Mouse (Mus musculus): ENCODE results near the gene Polr3a. TPM values are rescaled to one million over a fixed set of nuclear protein-coding genes. Genes with fewer than 3 reads are reported as not detected.

The Polr3a gene
- polyA plus RNA-seq, 1 experiment from 2014 or later = 19.3 TPM

DNA sequence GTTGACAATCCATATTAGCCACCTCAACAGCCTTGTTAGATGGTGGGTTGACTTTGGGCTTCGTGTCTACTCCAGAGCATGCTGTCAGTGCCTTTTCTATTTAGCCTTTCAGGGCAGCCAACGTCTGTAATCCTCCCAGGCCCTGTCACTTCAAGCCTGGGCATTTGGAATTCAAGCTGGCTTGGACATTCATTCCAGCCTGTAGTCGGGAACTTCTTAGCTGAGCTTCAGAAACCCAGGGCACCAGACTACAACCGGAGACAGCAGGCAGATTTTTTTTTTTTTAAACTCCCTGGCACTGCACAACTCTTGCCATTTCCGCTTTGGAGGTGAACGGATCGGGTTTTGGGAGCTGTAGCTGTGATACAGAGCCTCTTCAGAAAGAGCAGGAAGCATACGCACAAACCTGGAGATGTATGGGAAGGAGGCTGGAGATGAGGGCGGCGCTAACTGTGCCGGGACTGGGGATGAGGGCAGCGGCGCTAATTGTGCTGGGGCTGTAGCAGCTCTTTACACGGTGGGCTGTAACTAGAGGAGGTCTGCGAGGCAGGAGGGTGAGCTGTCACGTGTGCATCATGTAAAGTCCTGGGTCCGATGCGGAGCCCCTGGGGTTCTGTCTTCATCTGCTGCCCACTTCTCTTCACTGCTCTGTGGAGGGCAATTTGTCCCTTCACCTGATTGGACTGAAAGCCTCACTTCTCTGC, 21.4 kb upstream of the Polr3a start:
- ATAC-seq (ENCODE audit: low FRiP score) = peak; percentile 75
- Histone ChIP-seq H3K4me2 (peak overlapping the region; percentile 33), H3K9ac (peak overlapping the region; percentile 26; the same call in 1 of the 2 replicates), H3K9me3 (peaks cover 6% of the 10 kb centered on the region), H3K27me3 (no peaks in the 10 kb centered on the region), H3K4me1 (peaks cover 23% of the 10 kb centered on the region), H3K4me3 (replicated peaks) (no peak overlapping the region), H3K36me3 (replicated peaks) (no peaks in the 10 kb centered on the region), H3K27ac (peak overlapping the region; percentile 42; the same call in 1 of the 2 replicates)
- WGBS = 7% methylated on average over 18 of the region's 18 CpGs

DNA sequence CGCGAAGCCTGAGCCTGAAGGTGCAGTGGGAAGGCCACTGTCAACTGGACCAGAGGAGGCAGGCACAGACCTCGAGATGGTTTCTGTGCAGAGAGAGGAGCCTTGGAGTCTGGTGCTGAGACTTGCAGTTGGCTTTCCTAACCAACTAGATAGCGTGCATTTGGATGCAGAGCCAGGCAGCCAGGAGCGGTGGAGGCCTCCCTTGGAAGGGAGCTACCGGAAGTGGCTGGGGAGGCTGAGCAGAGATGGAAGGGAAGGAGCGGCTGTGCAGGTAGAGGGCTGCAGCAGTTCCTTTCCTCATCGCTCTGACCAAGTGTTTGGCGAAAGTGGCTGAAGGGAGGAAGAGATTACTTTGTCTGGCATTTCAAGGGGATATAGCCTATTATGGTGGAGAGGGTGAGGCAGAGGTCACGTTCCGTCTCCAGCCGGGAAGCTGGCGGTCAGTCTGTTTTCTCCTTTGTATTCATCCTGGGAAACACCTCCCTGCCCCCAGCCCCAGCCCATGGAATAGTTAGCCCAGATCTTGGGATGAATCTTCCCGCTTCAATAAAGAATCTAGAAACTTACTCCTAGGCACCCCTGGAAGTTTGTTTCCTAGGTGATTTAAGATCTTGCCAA, 20.7 kb upstream of the Polr3a start:
- no peak for ATAC-seq (ENCODE audit: low FRiP score)
- Histone ChIP-seq H3K9ac (no peak overlapping the region), H3K4me1 (peaks cover 26% of the 10 kb centered on the region), H3K36me3 (replicated peaks) (no peaks in the 10 kb centered on the region), H3K4me3 (replicated peaks) (no peak overlapping the region), H3K4me2 (peak overlapping the region; percentile 33; the same call in 1 of the 2 replicates), H3K9me3 (peaks cover 6% of the 10 kb centered on the region), H3K27me3 (no peaks in the 10 kb centered on the region), H3K27ac (no peak overlapping the region)
- 23% methylated on average over 13 of the region's 14 CpGs for WGBS

DNA sequence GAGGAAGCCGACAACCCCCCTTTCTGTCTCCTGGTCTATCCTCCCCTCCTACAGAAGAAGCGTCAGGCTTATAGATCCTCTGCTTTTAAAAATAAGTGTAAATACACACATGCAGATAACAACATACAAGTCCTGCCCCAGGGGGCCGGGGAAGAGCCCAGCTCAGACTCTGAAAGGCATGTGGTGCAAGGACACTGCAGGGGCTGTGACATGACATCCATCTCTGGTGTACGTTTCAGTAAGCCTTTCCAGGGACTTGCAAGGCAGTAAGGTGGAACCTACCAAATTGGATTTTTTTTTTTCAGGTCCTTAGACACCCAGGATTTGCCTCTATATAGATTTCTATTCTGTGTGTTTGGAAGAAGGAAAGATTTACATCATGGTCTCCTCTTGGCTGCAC, 14.4 kb upstream of the Polr3a start:
- ATAC-seq (ENCODE audit: low FRiP score) = no peak
- Histone ChIP-seq H3K9ac (peak overlapping the region; percentile 40), H3K4me2 (0 out of 2 replicates have a peak overlapping the region, but pooled peaks have one; percentile 34), H3K27me3 (no peaks in the 10 kb centered on the region), H3K4me3 (replicated peaks) (no peak overlapping the region), H3K4me1 (peaks cover 17% of the 10 kb centered on the region), H3K9me3 (peaks cover 6% of the 10 kb centered on the region), H3K36me3 (replicated peaks) (peaks cover 36% of the 10 kb centered on the region), H3K27ac (peak overlapping the region; percentile 93)
- 35% methylated on average over 4 of the region's 4 CpGs for WGBS

DNA sequence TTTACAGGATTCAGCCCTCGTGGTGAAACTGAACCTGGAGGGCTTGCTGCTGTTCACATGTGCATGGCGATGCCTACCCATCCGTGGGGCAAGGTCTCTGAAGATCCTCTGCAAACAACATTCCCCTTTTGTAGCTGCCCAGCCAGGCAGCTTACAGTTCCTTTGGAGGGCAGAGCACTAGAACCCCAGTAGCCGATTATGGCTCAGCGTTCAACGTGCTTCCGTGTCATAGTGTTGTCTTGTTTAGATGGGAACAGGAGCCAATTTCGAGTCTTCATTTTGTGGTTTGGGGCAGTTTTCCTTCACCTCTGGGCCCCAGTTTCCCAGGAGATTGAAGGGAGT, 14.0 kb upstream of the Polr3a start:
- no peak; the same call in none of the 2 replicates for ATAC-seq (ENCODE audit: low FRiP score)
- no peaks in the 10 kb centered on the region for H3K27me3 ChIP-seq
- peak overlapping the region; percentile 34 for H3K4me2 ChIP-seq
- peaks cover 17% of the 10 kb centered on the region for H3K4me1 ChIP-seq
- peaks cover 40% of the 10 kb centered on the region for H3K36me3 ChIP-seq (replicated peaks)
- WGBS = 5% methylated on average over 8 of the region's 8 CpGs
- peak overlapping the region; percentile 40 for H3K9ac ChIP-seq
- H3K27ac ChIP-seq = peak overlapping the region; percentile 93
- peaks cover 6% of the 10 kb centered on the region for H3K9me3 ChIP-seq
- H3K4me3 ChIP-seq (replicated peaks) = no peak overlapping the region

DNA sequence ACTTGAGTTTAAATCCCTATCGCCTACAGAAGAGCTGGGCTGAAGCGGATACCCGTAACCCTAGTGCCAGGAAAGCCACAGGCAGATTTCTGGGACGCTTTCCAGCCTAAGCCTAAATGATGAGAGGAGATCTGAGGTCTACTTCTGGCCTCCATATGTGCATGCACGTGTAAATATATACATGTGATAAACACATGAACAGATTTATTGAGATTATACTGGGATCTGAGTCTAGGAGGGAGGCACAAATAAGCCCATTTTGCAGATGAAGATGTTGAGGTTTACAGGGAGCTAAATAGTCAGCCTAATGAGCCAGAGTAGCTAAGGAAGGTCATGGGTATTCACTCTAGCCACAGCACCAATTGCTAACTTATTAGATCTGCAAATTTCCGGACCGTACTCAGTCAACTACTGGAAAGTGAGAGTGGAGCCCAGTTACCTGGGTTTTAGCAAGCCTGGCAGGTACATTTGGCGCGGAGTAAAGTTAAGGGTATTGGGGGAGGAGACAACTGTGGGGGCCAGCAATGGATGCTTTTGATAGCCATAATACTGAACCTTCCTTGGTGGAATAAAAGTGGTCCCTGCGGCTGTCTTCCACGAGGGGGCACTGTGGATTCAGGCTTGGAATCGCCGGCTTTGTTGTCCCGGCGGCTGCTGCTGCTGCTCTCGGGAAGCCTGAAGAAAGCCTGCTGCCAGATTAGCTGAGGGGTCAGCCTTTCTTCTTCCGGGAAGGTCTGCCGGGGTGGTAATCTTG, 13.4 kb upstream of the Polr3a start:
- ATAC-seq (ENCODE audit: low FRiP score) = peak; percentile 74
- no peaks in the 10 kb centered on the region for H3K27me3 ChIP-seq
- H3K9ac ChIP-seq = peak overlapping the region; percentile 40
- peaks cover 6% of the 10 kb centered on the region for H3K9me3 ChIP-seq
- peaks cover 45% of the 10 kb centered on the region for H3K36me3 ChIP-seq (replicated peaks)
- H3K4me1 ChIP-seq = peaks cover 17% of the 10 kb centered on the region
- 20% methylated on average over 18 of the region's 18 CpGs for WGBS
- no peak overlapping the region for H3K4me3 ChIP-seq (replicated peaks)
- H3K27ac ChIP-seq = peak overlapping the region; percentile 93
- peak overlapping the region; percentile 34; the same call in 1 of the 2 replicates for H3K4me2 ChIP-seq

DNA sequence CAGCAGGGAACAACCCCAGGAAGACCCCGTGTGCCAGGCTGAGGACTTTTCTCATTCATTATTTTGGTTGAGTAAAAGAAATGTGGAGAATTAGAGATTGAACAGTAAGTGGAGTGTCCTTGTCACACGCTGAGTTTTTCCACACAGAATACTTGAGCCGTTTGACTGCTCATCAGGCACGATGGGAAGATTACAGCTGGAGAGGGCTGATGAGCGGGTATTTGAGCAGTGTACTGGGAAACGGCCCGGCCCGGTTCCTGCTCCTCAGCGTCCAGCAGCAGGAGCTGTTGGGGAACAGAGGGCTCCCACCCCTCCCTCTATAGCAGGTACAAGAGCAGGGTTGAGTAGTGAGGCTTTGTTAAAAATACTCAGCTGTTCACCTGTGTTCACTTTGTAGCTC, 12.6 kb upstream of the Polr3a start:
- WGBS = 33% methylated on average over 9 of the region's 9 CpGs
- Histone ChIP-seq H3K9ac (no peak overlapping the region), H3K9me3 (peaks cover 6% of the 10 kb centered on the region), H3K4me2 (no peak overlapping the region), H3K27me3 (no peaks in the 10 kb centered on the region), H3K4me1 (peaks cover 21% of the 10 kb centered on the region), H3K4me3 (replicated peaks) (no peak overlapping the region), H3K27ac (peak overlapping the region; percentile 93), H3K36me3 (replicated peaks) (peaks cover 52% of the 10 kb centered on the region)
- no peak for ATAC-seq (ENCODE audit: low FRiP score)

DNA sequence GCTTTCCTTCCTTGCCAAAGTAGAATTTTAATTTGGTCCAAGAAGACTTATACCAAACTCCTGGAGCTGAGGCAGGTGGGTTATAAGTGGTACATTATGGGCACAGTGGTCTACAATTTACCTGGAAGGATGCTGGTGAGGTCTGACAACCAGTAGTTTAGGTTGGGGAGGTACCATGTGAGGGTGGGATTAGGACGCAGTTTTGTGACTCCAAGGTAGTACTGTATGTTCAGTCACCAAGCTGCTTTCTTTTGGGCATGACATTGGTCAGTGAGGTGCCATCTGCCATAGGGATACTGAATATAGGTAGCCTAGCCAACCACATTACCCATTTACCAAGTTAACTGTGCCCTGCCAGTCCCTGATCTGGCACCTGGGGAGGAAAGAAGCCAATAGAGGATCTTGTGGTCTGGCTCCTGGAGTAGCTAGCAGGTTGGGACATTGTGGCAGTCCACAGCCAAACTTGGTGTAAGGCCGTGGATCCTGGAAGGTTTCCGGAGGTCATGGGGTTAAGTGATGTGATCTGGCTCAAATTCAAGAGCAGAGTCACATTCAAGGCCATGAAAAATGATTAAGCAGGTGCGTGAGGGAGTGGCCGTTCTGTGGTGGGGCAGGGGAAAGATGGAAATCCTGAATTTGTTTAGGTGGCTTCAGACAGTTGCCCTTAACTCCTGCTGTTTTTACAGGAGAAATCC, 11.8 kb upstream of the Polr3a start:
- peak overlapping the region; percentile 93 for H3K27ac ChIP-seq
- peaks cover 60% of the 10 kb centered on the region for H3K36me3 ChIP-seq (replicated peaks)
- H3K4me3 ChIP-seq (replicated peaks) = no peak overlapping the region
- WGBS = 75% methylated on average over 5 of the region's 5 CpGs
- H3K4me1 ChIP-seq = peaks cover 29% of the 10 kb centered on the region
- H3K9me3 ChIP-seq = peaks cover 2% of the 10 kb centered on the region
- H3K27me3 ChIP-seq = no peaks in the 10 kb centered on the region
- H3K4me2 ChIP-seq = no peak overlapping the region
- no peak overlapping the region for H3K9ac ChIP-seq
- ATAC-seq (ENCODE audit: low FRiP score) = no peak

DNA sequence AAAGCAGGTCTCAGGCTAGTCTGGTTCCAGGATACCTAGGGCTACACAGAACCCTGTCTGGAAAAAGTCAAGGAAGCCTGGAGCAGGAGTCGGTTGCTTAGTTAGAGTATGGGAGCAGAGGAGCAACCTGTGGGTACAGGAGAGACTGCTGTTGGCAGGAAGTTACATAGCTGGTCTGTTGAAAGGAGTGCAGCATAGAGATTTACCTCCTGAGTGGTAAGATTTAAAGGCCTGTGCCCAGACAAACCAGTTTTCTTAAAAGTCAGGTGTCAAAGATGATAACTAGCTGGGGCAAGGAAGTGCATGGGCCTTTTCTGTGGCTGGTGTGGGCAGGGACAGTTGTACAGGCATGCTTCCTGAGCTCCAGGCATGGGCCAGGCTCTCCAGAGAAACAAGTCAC, 10.6 kb upstream of the Polr3a start:
- Histone ChIP-seq H3K4me1 (peaks cover 39% of the 10 kb centered on the region), H3K4me3 (replicated peaks) (no peak overlapping the region), H3K27ac (no peak overlapping the region), H3K36me3 (replicated peaks) (peaks cover 73% of the 10 kb centered on the region), H3K9me3 (no peaks in the 10 kb centered on the region), H3K27me3 (no peaks in the 10 kb centered on the region), H3K9ac (no peak overlapping the region), H3K4me2 (no peak overlapping the region)
- WGBS = 100% methylated on average over 1 of the region's 1 CpGs
- ATAC-seq (ENCODE audit: low FRiP score) = no peak

DNA sequence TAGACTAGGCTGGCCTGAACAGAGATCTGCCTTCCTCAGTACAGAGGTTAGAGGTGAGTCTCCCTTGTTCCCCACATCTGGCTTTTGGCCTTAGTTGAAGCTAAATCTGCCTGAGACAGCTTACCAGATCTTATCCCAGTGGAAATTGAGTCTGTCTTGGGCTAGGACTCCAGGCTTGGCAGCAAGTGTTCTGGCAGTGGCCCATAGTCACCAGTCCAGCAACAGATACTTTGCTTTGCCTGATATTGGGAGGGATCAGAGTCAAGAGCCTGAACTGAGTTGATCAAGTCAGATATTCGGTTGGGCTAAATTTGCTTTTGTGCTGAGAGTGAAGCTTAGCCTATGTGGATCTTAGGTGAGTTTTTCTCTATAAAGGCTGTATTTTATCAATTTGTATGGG, 9.6 kb upstream of the Polr3a start:
- Histone ChIP-seq H3K9ac (no peak overlapping the region), H3K27ac (no peak overlapping the region), H3K4me2 (no peak overlapping the region), H3K4me1 (peaks cover 45% of the 10 kb centered on the region), H3K36me3 (replicated peaks) (peaks cover 78% of the 10 kb centered on the region), H3K9me3 (no peaks in the 10 kb centered on the region), H3K27me3 (no peaks in the 10 kb centered on the region), H3K4me3 (replicated peaks) (no peak overlapping the region)
- WGBS = 91% methylated on average over 1 of the region's 1 CpGs
- no peak for ATAC-seq (ENCODE audit: low FRiP score)

DNA sequence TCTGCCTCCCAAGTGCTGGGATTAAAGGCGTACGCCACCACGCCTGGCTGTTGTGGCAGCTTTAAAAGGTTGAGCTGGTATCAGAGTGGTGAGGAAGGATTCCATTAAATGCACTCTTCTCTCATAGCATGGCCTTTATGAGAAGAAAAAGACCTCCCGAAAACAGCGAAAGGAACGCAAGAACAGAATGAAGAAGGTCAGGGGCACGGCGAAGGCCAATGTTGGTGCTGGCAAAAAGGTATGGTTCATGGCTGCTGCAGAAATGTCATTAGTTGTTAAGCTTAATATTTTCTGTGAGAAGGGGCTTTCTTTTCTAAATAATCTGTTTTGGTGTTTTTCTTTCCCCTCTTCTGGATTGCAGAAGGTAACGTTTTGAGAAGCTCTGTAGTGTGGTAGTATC, 6.4 kb upstream of the Polr3a start:
- WGBS = 91% methylated on average over 9 of the region's 9 CpGs
- 0 out of 2 replicates have a peak overlapping the region, but pooled peaks have one; percentile 8 for H3K4me2 ChIP-seq

DNA sequence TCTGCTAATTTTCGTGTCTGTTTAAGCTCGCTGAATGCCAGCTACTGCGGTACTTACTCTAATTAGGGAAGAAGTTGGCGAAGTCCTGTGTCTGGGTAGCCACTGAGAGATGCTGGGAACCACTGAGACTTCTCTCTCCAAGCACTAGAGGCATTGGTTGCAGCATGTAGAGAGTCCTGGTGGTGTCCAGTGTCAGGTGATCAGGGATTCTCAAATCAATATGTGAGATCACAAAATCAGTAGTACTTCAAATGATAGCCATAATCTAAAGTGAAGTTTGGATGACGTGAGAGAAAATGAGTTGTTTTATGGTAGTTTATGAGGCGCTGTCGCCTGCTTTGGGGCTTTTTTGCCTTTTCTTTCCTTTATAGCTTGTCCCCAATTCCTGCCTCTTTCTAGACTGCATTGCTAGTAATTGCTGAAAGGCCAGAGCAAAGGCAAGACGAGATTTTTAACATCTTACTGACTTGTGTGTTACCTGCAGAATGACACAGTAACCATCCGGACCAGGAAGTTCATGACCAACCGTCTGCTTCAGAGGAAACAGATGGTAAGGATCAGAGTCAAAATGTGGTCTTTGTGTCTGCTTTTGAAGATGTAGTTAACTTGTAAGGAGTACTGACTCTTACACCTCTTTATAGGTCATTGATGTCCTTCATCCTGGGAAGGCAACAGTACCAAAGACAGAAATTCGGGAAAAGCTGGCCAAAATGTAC, 4.6 kb upstream of the Polr3a start:
- peaks cover 44% of the 10 kb centered on the region for H3K36me3 ChIP-seq (replicated peaks)
- peak overlapping the region; percentile 98 for H3K9ac ChIP-seq
- H3K4me3 ChIP-seq (replicated peaks) = peak overlapping the region; percentile 96
- no peak for ATAC-seq (ENCODE audit: low FRiP score)
- no peaks in the 10 kb centered on the region for H3K27me3 ChIP-seq
- peak overlapping the region; percentile 84; the same call in 1 of the 2 replicates for H3K27ac ChIP-seq
- peaks cover 38% of the 10 kb centered on the region for H3K4me1 ChIP-seq
- 8% methylated on average over 11 of the region's 11 CpGs for WGBS
- H3K9me3 ChIP-seq = no peaks in the 10 kb centered on the region
- peak overlapping the region; percentile 87 for H3K4me2 ChIP-seq

More for the DNA sequence above, 6.4 kb upstream of the Polr3a start:
- Histone ChIP-seq H3K27me3 (no peaks in the 10 kb centered on the region), H3K4me1 (peaks cover 38% of the 10 kb centered on the region), H3K36me3 (replicated peaks) (peaks cover 62% of the 10 kb centered on the region), H3K27ac (no peak overlapping the region), H3K9ac (peak overlapping the region; percentile 21; the same call in 1 of the 2 replicates), H3K9me3 (no peaks in the 10 kb centered on the region), H3K4me3 (replicated peaks) (no peak overlapping the region)
- no peak for ATAC-seq (ENCODE audit: low FRiP score)
